Mouse (Mus musculus): ENCODE data around the gene Trappc2l. TPM values are rescaled to one million over a fixed set of nuclear protein-coding genes. Genes with fewer than 3 reads are reported as not detected.

The Trappc2l gene
- polyA plus RNA-seq, 1 experiment from 2014 or later: 55.6 TPM

GRCm38 (mm10) chr8:122660022-122660421, 48.6 kb downstream of the Trappc2l start:
- no peak overlapping the region for H3K4me2 ChIP-seq
- WGBS: 69% methylated on average over 2 of the region's 2 CpGs
- H3K27ac ChIP-seq (replicated peaks): no peak overlapping the region
- no peaks in the 10 kb centered on the region for H3K27me3 ChIP-seq (replicated peaks)
- no peaks in the 10 kb centered on the region for H3K9me3 ChIP-seq
- H3K4me3 ChIP-seq: no peak overlapping the region
- H3K36me3 ChIP-seq: no peaks in the 10 kb centered on the region
- no peak overlapping the region for H3K9ac ChIP-seq
- no peak for ATAC-seq (ENCODE audit: extremely low read depth, insufficient number of reproducible peaks, low FRiP score, low TSS enrichment)
- H3K4me1 ChIP-seq: peaks cover 70% of the 10 kb centered on the region

GRCm38 (mm10) chr8:122661138-122661537, 49.7 kb downstream of the Trappc2l start:
- Histone ChIP-seq H3K4me3 (no peak overlapping the region), H3K27me3 (replicated peaks) (no peaks in the 10 kb centered on the region), H3K4me1 (peaks cover 70% of the 10 kb centered on the region), H3K9ac (no peak overlapping the region), H3K27ac (replicated peaks) (peak overlapping the region; percentile 51), H3K36me3 (no peaks in the 10 kb centered on the region), H3K9me3 (no peaks in the 10 kb centered on the region), H3K4me2 (0 out of 2 replicates have a peak overlapping the region, but pooled peaks have one; percentile 0)
- peak; percentile 28; the same call in 1 of the 2 replicates for ATAC-seq (ENCODE audit: extremely low read depth, insufficient number of reproducible peaks, low FRiP score, low TSS enrichment)
- WGBS: 29% methylated on average over 7 of the region's 7 CpGs

DNA sequence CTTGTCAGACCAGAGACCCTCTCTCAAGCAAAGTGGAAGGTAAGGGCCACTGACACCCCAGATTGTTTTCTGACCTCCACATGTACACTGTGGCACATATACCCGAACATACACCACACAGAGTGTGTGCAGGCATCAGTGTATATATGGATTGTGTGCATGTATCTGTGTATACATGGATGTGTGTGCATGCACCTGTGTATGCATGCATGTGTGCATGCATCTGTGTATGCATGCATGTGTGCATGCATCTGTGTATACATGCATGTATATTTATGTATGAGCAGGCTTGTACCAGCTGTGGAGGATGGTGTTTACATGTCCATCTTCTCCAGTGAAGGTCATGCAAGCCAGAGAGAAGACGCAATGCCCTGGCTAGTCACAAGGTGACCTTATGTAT, 50.5 kb downstream of the Trappc2l start:
- Histone ChIP-seq H3K4me2 (no peak overlapping the region), H3K9me3 (no peaks in the 10 kb centered on the region), H3K27ac (replicated peaks) (no peak overlapping the region), H3K4me3 (no peak overlapping the region), H3K27me3 (replicated peaks) (no peaks in the 10 kb centered on the region), H3K36me3 (no peaks in the 10 kb centered on the region), H3K9ac (no peak overlapping the region), H3K4me1 (peaks cover 72% of the 10 kb centered on the region)
- 78% methylated on average over 2 of the region's 2 CpGs for WGBS
- ATAC-seq (ENCODE audit: extremely low read depth, insufficient number of reproducible peaks, low FRiP score, low TSS enrichment): no peak

- Histone ChIP-seq H3K4me1 (peaks cover 80% of the 10 kb centered on the region), H3K36me3 (no peaks in the 10 kb centered on the region), H3K27me3 (replicated peaks) (no peaks in the 10 kb centered on the region; the same call in 1 of the 2 replicates), H3K9ac (no peak overlapping the region), H3K4me2 (no peak overlapping the region), H3K27ac (replicated peaks) (no peak overlapping the region), H3K9me3 (no peaks in the 10 kb centered on the region), H3K4me3 (no peak overlapping the region)
- ATAC-seq (ENCODE audit: extremely low read depth, insufficient number of reproducible peaks, low FRiP score, low TSS enrichment): no peak
- WGBS: 74% methylated on average over 3 of the region's 3 CpGs
Observed at GRCm38 (mm10) chr8:122663106-122663505, 51.7 kb downstream of the Trappc2l start.

DNA sequence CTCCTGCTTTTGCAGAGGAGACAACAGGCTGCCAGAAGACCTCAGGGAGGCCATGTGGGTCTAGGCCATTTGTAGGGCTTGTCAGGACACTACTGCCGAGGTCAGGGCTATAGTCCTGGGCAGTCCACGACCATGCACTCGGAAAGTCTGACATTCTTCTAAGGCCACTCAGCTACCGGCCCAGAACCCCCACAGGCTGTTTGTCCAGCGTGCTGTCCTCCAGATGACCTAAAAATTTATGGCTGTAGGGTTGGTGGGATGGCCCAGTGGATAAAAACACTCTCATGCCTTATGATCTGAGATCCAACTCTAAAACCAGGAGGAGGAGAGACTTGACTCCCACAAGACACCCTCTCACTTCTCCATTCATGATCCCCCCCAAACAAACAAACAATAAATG, 52.2 kb downstream of the Trappc2l start:
- 73% methylated on average over 5 of the region's 5 CpGs for WGBS
- Histone ChIP-seq H3K9ac (no peak overlapping the region), H3K4me1 (peaks cover 79% of the 10 kb centered on the region), H3K4me3 (no peak overlapping the region), H3K4me2 (no peak overlapping the region), H3K27ac (replicated peaks) (no peak overlapping the region), H3K36me3 (no peaks in the 10 kb centered on the region), H3K27me3 (replicated peaks) (peaks cover 2% of the 10 kb centered on the region; the same call in 1 of the 2 replicates), H3K9me3 (no peaks in the 10 kb centered on the region)
- ATAC-seq (ENCODE audit: extremely low read depth, insufficient number of reproducible peaks, low FRiP score, low TSS enrichment): no peak

DNA sequence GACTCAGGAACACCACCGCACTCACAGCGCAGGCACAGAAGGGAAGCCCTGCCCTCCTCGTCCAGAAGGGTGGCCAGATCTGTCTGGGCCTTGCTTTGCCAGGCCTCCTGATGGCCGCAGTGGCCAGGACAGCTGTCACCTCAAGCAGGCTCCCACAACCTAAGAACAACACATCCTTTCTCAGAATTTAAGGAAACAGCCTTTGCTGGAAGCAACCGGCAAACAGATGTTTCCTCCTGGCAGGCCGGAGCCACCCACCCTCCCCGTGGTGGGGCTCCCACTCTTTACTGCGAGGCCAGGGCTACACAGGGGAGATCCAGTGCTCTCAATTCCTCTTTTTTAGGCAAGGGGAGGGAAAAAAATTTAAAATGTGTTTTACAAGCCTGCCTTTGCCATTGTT, 53.8 kb downstream of the Trappc2l start:
- peaks cover 11% of the 10 kb centered on the region; the same call in 1 of the 2 replicates for H3K27me3 ChIP-seq (replicated peaks)

GRCm38 (mm10) chr8:122665667-122666316, 54.4 kb downstream of the Trappc2l start:
- no peaks in the 10 kb centered on the region for H3K9me3 ChIP-seq
- peak overlapping the region; percentile 62 for H3K9ac ChIP-seq
- H3K4me1 ChIP-seq: peaks cover 90% of the 10 kb centered on the region
- H3K27me3 ChIP-seq (replicated peaks): peaks cover 17% of the 10 kb centered on the region
- H3K4me2 ChIP-seq: peak overlapping the region; percentile 40
- WGBS: 47% methylated on average over 12 of the region's 14 CpGs
- H3K27ac ChIP-seq (replicated peaks): peak overlapping the region; percentile 81
- H3K4me3 ChIP-seq: no peak overlapping the region
- no peak for ATAC-seq (ENCODE audit: extremely low read depth, insufficient number of reproducible peaks, low FRiP score, low TSS enrichment)
- H3K36me3 ChIP-seq: no peaks in the 10 kb centered on the region

More for the DNA sequence above, 53.8 kb downstream of the Trappc2l start:
- peak overlapping the region; percentile 40 for H3K4me2 ChIP-seq
- H3K9ac ChIP-seq: peak overlapping the region; percentile 62; the same call in 1 of the 2 replicates
- H3K4me3 ChIP-seq: no peak overlapping the region
- no peak for ATAC-seq (ENCODE audit: extremely low read depth, insufficient number of reproducible peaks, low FRiP score, low TSS enrichment)
- peak overlapping the region; percentile 81 for H3K27ac ChIP-seq (replicated peaks)
- H3K4me1 ChIP-seq: peaks cover 90% of the 10 kb centered on the region
- H3K9me3 ChIP-seq: no peaks in the 10 kb centered on the region
- H3K36me3 ChIP-seq: no peaks in the 10 kb centered on the region
- WGBS: 58% methylated on average over 8 of the region's 8 CpGs

Small RNAs within 50 kb of the gene (microRNA-seq; reads per million reads assigned to microRNA genes)
- not detected for gene Mir6396

Other genes starting within 250 kb of the Trappc2l start
- gene Zc3h18, start 235.0 kb upstream of the Trappc2l start, polyA plus RNA-seq (2015; fragmentation: Nextera tagmentation; extraction: Ambion mirVana): 30.4 and 31.1 TPM in 2 replicates
- not detected in 2 replicates for gene Il17c, start 189.6 kb upstream of the Trappc2l start, polyA plus RNA-seq (2015; fragmentation: Nextera tagmentation; extraction: Ambion mirVana)
- gene Cyba, start 178.7 kb upstream of the Trappc2l start, polyA plus RNA-seq (2015; fragmentation: Nextera tagmentation; extraction: Ambion mirVana): 170 and 202 TPM in 2 replicates
- 19.7 and 21.8 TPM in 2 replicates for gene Mvd, start 168.2 kb upstream of the Trappc2l start, polyA plus RNA-seq (2015; fragmentation: Nextera tagmentation; extraction: Ambion mirVana)
- gene Snai3, start 150.9 kb upstream of the Trappc2l start, polyA plus RNA-seq (2015; fragmentation: Nextera tagmentation; extraction: Ambion mirVana): 2.4 and 3.1 TPM in 2 replicates
- 33.2 and 42.0 TPM in 2 replicates for gene Rnf166, start 135.6 kb upstream of the Trappc2l start, polyA plus RNA-seq (2015; fragmentation: Nextera tagmentation; extraction: Ambion mirVana)
- gene Ctu2, start 135.5 kb upstream of the Trappc2l start, polyA plus RNA-seq (2015; fragmentation: Nextera tagmentation; extraction: Ambion mirVana): 23.9 and 29.6 TPM in 2 replicates
- 12.9 and 15.4 TPM in 2 replicates for gene Piezo1, start 60.3 kb upstream of the Trappc2l start, polyA plus RNA-seq (2015; fragmentation: Nextera tagmentation; extraction: Ambion mirVana)
- gene Cdt1, start 43.6 kb upstream of the Trappc2l start, polyA plus RNA-seq (2015; fragmentation: Nextera tagmentation; extraction: Ambion mirVana): 31.0 and 34.6 TPM in 2 replicates
- gene Aprt, start 34.7 kb upstream of the Trappc2l start, polyA plus RNA-seq (2015; fragmentation: Nextera tagmentation; extraction: Ambion mirVana): 251 and 271 TPM in 2 replicates
- gene Galns, start 177 bp upstream of the Trappc2l start, polyA plus RNA-seq (2015; fragmentation: Nextera tagmentation; extraction: Ambion mirVana): 11.1 and 11.9 TPM in 2 replicates
- gene Pabpn1l, start 11.1 kb downstream of the Trappc2l start, polyA plus RNA-seq (2015; fragmentation: Nextera tagmentation; extraction: Ambion mirVana): not detected in 2 replicates
- 4.2 and 4.8 TPM in 2 replicates for gene Cbfa2t3, start 87.5 kb downstream of the Trappc2l start, polyA plus RNA-seq (2015; fragmentation: Nextera tagmentation; extraction: Ambion mirVana)
- gene Acsf3, start 163.8 kb downstream of the Trappc2l start, polyA plus RNA-seq (2015; fragmentation: Nextera tagmentation; extraction: Ambion mirVana): 14.3 and 15.4 TPM in 2 replicates
- 0.47 and 0.55 TPM in 2 replicates for gene Cdh15, start 236.3 kb downstream of the Trappc2l start, polyA plus RNA-seq (2015; fragmentation: Nextera tagmentation; extraction: Ambion mirVana)

All from heart, embryonic 13.5 days (tissue).